Mouse (Mus musculus): ENCODE data around the gene Gm44511. TPM values are rescaled to one million over a fixed set of nuclear protein-coding genes. Genes with fewer than 3 reads are reported as not detected.

Gm44511 gene
- polyA plus RNA-seq (2015; fragmentation: Nextera tagmentation; extraction: Ambion mirVana), result not detected in 2 replicates

- no peaks in the 10 kb centered on the region for H3K36me3 ChIP-seq
- H3K27me3 ChIP-seq, result no peaks in the 10 kb centered on the region
- H3K27ac ChIP-seq (replicated peaks), result no peak within 1 kb of the TSS
- H3K4me3 ChIP-seq (replicated peaks), result no peak within 1 kb of the TSS
- ATAC-seq (ENCODE audit: insufficient number of reproducible peaks, low FRiP score, low TSS enrichment, low read depth), result no peak
- 83% methylated on average over 6 of the region's 6 CpGs for WGBS
- H3K9ac ChIP-seq, result no peak within 1 kb of the TSS
- no peak within 1 kb of the TSS for H3K4me2 ChIP-seq (replicated peaks)
- H3K9me3 ChIP-seq (replicated peaks), result no peaks in the 10 kb centered on the region
- no peaks in the 10 kb centered on the region for H3K4me1 ChIP-seq
Observed at GRCm38 (mm10) chr6:128826132-128826531, at the start of gene Gm44511, which contains the start of gene Klrb1b. TSS of gene Gm44511 (minus strand) at chr6:128826315. TSS of gene Klrb1b (minus strand) at chr6:128826331.

- no peak overlapping the region for H3K4me3 ChIP-seq (replicated peaks)
- no peak overlapping the region for H3K9ac ChIP-seq
- no peaks in the 10 kb centered on the region for H3K27me3 ChIP-seq
- no peak overlapping the region for H3K27ac ChIP-seq (replicated peaks)
- ATAC-seq (ENCODE audit: insufficient number of reproducible peaks, low FRiP score, low TSS enrichment, low read depth), result no peak
- 71% methylated on average over 1 of the region's 1 CpGs for WGBS
- H3K4me1 ChIP-seq, result no peaks in the 10 kb centered on the region
- H3K4me2 ChIP-seq (replicated peaks), result no peak overlapping the region
- H3K9me3 ChIP-seq (replicated peaks), result no peaks in the 10 kb centered on the region
- no peaks in the 10 kb centered on the region for H3K36me3 ChIP-seq
Observed at GRCm38 (mm10) chr6:128871910-128872610, 45.9 kb upstream of the Gm44511 start.

- no peaks in the 10 kb centered on the region for H3K27me3 ChIP-seq
- WGBS, result 31% methylated on average over 3 of the region's 3 CpGs
- no peaks in the 10 kb centered on the region for H3K4me1 ChIP-seq
- no peaks in the 10 kb centered on the region for H3K9me3 ChIP-seq (replicated peaks)
- H3K36me3 ChIP-seq, result no peaks in the 10 kb centered on the region
- no peak overlapping the region for H3K9ac ChIP-seq
- H3K27ac ChIP-seq (replicated peaks), result no peak overlapping the region
- H3K4me2 ChIP-seq (replicated peaks), result no peak overlapping the region
- ATAC-seq (ENCODE audit: insufficient number of reproducible peaks, low FRiP score, low TSS enrichment, low read depth), result no peak
- no peak overlapping the region for H3K4me3 ChIP-seq (replicated peaks)
Observed at GRCm38 (mm10) chr6:128868861-128869260, 42.7 kb upstream of the Gm44511 start.

- no peak overlapping the region for H3K27ac ChIP-seq (replicated peaks)
- H3K4me3 ChIP-seq (replicated peaks), result no peak overlapping the region
- ATAC-seq (ENCODE audit: insufficient number of reproducible peaks, low FRiP score, low TSS enrichment, low read depth), result no peak
- H3K27me3 ChIP-seq, result no peaks in the 10 kb centered on the region
- no peak overlapping the region for H3K9ac ChIP-seq
- WGBS, result 76% methylated on average over 2 of the region's 2 CpGs
- no peak overlapping the region for H3K4me2 ChIP-seq (replicated peaks)
- H3K4me1 ChIP-seq, result no peaks in the 10 kb centered on the region
- H3K36me3 ChIP-seq, result no peaks in the 10 kb centered on the region
- no peaks in the 10 kb centered on the region for H3K9me3 ChIP-seq (replicated peaks)
Observed at GRCm38 (mm10) chr6:128857976-128858375, 31.9 kb upstream of the Gm44511 start.

GRCm38 (mm10) chr6:128856250-128856649, 30.1 kb upstream of the Gm44511 start:
- 70% methylated on average over 5 of the region's 5 CpGs for WGBS
- H3K4me3 ChIP-seq (replicated peaks), result no peak overlapping the region
- H3K9ac ChIP-seq, result no peak overlapping the region
- H3K4me1 ChIP-seq, result no peaks in the 10 kb centered on the region
- no peaks in the 10 kb centered on the region for H3K36me3 ChIP-seq
- H3K4me2 ChIP-seq (replicated peaks), result no peak overlapping the region
- no peaks in the 10 kb centered on the region for H3K9me3 ChIP-seq (replicated peaks)
- no peak overlapping the region for H3K27ac ChIP-seq (replicated peaks)
- ATAC-seq (ENCODE audit: insufficient number of reproducible peaks, low FRiP score, low TSS enrichment, low read depth), result no peak
- H3K27me3 ChIP-seq, result no peaks in the 10 kb centered on the region

- no peak for ATAC-seq (ENCODE audit: insufficient number of reproducible peaks, low FRiP score, low TSS enrichment, low read depth)
- H3K9ac ChIP-seq, result no peak overlapping the region
- no peaks in the 10 kb centered on the region for H3K4me1 ChIP-seq
- H3K4me3 ChIP-seq (replicated peaks), result no peak overlapping the region
- no peak overlapping the region for H3K4me2 ChIP-seq (replicated peaks)
- no peaks in the 10 kb centered on the region for H3K36me3 ChIP-seq
- no peaks in the 10 kb centered on the region for H3K27me3 ChIP-seq
- H3K27ac ChIP-seq (replicated peaks), result no peak overlapping the region
- no peaks in the 10 kb centered on the region for H3K9me3 ChIP-seq (replicated peaks)
- WGBS, result 78% methylated on average over 1 of the region's 1 CpGs
Observed at GRCm38 (mm10) chr6:128855477-128855876, 29.4 kb upstream of the Gm44511 start.

GRCm38 (mm10) chr6:128854895-128855294, 28.8 kb upstream of the Gm44511 start:
- Histone ChIP-seq H3K9me3 (replicated peaks) (no peaks in the 10 kb centered on the region), H3K4me3 (replicated peaks) (no peak overlapping the region), H3K9ac (no peak overlapping the region), H3K4me1 (no peaks in the 10 kb centered on the region), H3K36me3 (no peaks in the 10 kb centered on the region), H3K27me3 (no peaks in the 10 kb centered on the region), H3K4me2 (replicated peaks) (no peak overlapping the region), H3K27ac (replicated peaks) (no peak overlapping the region)
- ATAC-seq (ENCODE audit: insufficient number of reproducible peaks, low FRiP score, low TSS enrichment, low read depth), result no peak
- 89% methylated on average over 3 of the region's 3 CpGs for WGBS

- no peak overlapping the region for H3K27ac ChIP-seq (replicated peaks)
- no peaks in the 10 kb centered on the region for H3K27me3 ChIP-seq
- no peaks in the 10 kb centered on the region for H3K9me3 ChIP-seq (replicated peaks)
- H3K4me2 ChIP-seq (replicated peaks), result no peak overlapping the region
- WGBS, result 45% methylated on average over 12 of the region's 12 CpGs
- peak; percentile 63 for ATAC-seq (ENCODE audit: insufficient number of reproducible peaks, low FRiP score, low TSS enrichment, low read depth)
- no peak overlapping the region for H3K4me3 ChIP-seq (replicated peaks)
- H3K4me1 ChIP-seq, result no peaks in the 10 kb centered on the region
- H3K9ac ChIP-seq, result no peak overlapping the region
- no peaks in the 10 kb centered on the region for H3K36me3 ChIP-seq
Observed at GRCm38 (mm10) chr6:128854024-128854820, 28.1 kb upstream of the Gm44511 start.

GRCm38 (mm10) chr6:128852766-128853165, 26.7 kb upstream of the Gm44511 start:
- ATAC-seq (ENCODE audit: insufficient number of reproducible peaks, low FRiP score, low TSS enrichment, low read depth), result no peak

GRCm38 (mm10) chr6:128851151-128851550, 25.0 kb upstream of the Gm44511 start:
- Histone ChIP-seq H3K4me1 (no peaks in the 10 kb centered on the region), H3K9ac (no peak overlapping the region), H3K27me3 (no peaks in the 10 kb centered on the region), H3K36me3 (no peaks in the 10 kb centered on the region), H3K27ac (replicated peaks) (no peak overlapping the region), H3K4me3 (replicated peaks) (no peak overlapping the region), H3K9me3 (replicated peaks) (no peaks in the 10 kb centered on the region), H3K4me2 (replicated peaks) (no peak overlapping the region)
- ATAC-seq (ENCODE audit: insufficient number of reproducible peaks, low FRiP score, low TSS enrichment, low read depth), result no peak
- 81% methylated on average over 2 of the region's 2 CpGs for WGBS

More at GRCm38 (mm10) chr6:128852766-128853165, 26.7 kb upstream of the Gm44511 start:
- no peak overlapping the region for H3K27ac ChIP-seq (replicated peaks)
- H3K9ac ChIP-seq, result no peak overlapping the region
- H3K4me2 ChIP-seq (replicated peaks), result no peak overlapping the region
- no peaks in the 10 kb centered on the region for H3K27me3 ChIP-seq
- H3K4me1 ChIP-seq, result no peaks in the 10 kb centered on the region
- H3K36me3 ChIP-seq, result no peaks in the 10 kb centered on the region
- H3K4me3 ChIP-seq (replicated peaks), result no peak overlapping the region
- 75% methylated on average over 3 of the region's 3 CpGs for WGBS
- no peaks in the 10 kb centered on the region for H3K9me3 ChIP-seq (replicated peaks)

GRCm38 (mm10) chr6:128850671-128851070, 24.6 kb upstream of the Gm44511 start:
- no peak for ATAC-seq (ENCODE audit: insufficient number of reproducible peaks, low FRiP score, low TSS enrichment, low read depth)
- H3K9ac ChIP-seq, result no peak overlapping the region
- H3K4me1 ChIP-seq, result no peaks in the 10 kb centered on the region

More at GRCm38 (mm10) chr6:128850671-128851070, 24.6 kb upstream of the Gm44511 start:
- H3K4me2 ChIP-seq (replicated peaks), result no peak overlapping the region
- no peaks in the 10 kb centered on the region for H3K9me3 ChIP-seq (replicated peaks)
- no peaks in the 10 kb centered on the region for H3K36me3 ChIP-seq
- no peak overlapping the region for H3K27ac ChIP-seq (replicated peaks)
- H3K4me3 ChIP-seq (replicated peaks), result no peak overlapping the region
- H3K27me3 ChIP-seq, result no peaks in the 10 kb centered on the region
- 60% methylated on average over 2 of the region's 2 CpGs for WGBS

All from embryonic facial prominence, embryonic 15.5 days (tissue).